9 mouse cellular contexts compared by ENCODE assay signal in genomic region chr8:84947241-84947545, GRCm38 (mm10). TPM values are rescaled to one million over a fixed set of nuclear protein-coding genes. Genes with fewer than 3 reads are reported as not detected.
A peak's percentile ranks its signal among the peaks of the same experiment; 100 is the strongest.
DNase-seq lines count a peak whose midpoint lies in the region; ATAC-seq and TF ChIP-seq lines count a peak whose summit lies in the region.
"Had no signal": no experiment of that assay in that cellular context is flagged by ENCODE, and none has a peak within 500 bp of the region (broad histone marks: within the 10 kb centered on the region; RNA-seq: fewer than 3 reads in every experiment).

No protein-coding gene starts in this region.

- H3K4me3 ChIP-seq in liver, embryonic 11.5 days (ENCODE audit: low read depth, low read length): no peak overlapping the region
- H3K4me3 ChIP-seq in kidney, adult 2 months (ENCODE audit: insufficient read depth, low read depth, low read length): no peak overlapping the region
- peak overlapping the region; percentile 81 for H3K4me3 ChIP-seq in midbrain, embryonic 16.5 days (ENCODE audit: low read depth, low read length)
- H3K4me3 ChIP-seq: megakaryocyte, embryonic 14.5 days had no signal

- H3K27ac ChIP-seq in liver, embryonic 11.5 days (ENCODE audit: low read depth, low read length): no peak overlapping the region
- no peak overlapping the region for H3K27ac ChIP-seq in kidney, adult 2 months (ENCODE audit: insufficient read depth, low read depth, low read length)
- no peak overlapping the region; the same call in 1 of the 2 replicates for H3K27ac ChIP-seq in midbrain, embryonic 16.5 days (ENCODE audit: low read length)

- 0 out of 2 replicates have a peak, but pooled peaks have one; percentile 0 for TF ChIP-seq CTCF in kidney, adult 2 months (conservative IDR thresholded peaks at IDR 0.05; ENCODE audit: insufficient read depth, insufficient read length, low read depth, low read length)

- H3K9me3 ChIP-seq in liver, embryonic 11.5 days (ENCODE audit: control insufficient read depth, low read length): no peaks in the 10 kb centered on the region
- H3K9me3 ChIP-seq in midbrain, embryonic 16.5 days (replicated peaks; ENCODE audit: control insufficient read depth, low read length, poor library complexity, severe bottlenecking): no peaks in the 10 kb centered on the region
- H3K9me3 ChIP-seq: megakaryocyte, embryonic 14.5 days had no signal

- H3K9ac ChIP-seq in liver, embryonic 11.5 days (ENCODE audit: low read depth, low read length): no peak overlapping the region
- peak overlapping the region; percentile 58 for H3K9ac ChIP-seq in midbrain, embryonic 16.5 days (ENCODE audit: low read depth, low read length)

- WGBS in liver, embryonic 11.5 days: 12% methylated on average over 9 of the region's 9 CpGs
- WGBS in kidney, adult 2 months: 12% methylated on average over 9 of the region's 9 CpGs
- 13% methylated on average over 9 of the region's 9 CpGs for WGBS in midbrain, embryonic 16.5 days

- no peaks in the 10 kb centered on the region for H3K36me3 ChIP-seq in liver, embryonic 11.5 days (ENCODE audit: control insufficient read depth, insufficient read depth, low read length)
- H3K36me3 ChIP-seq in kidney, adult 2 months (ENCODE audit: control insufficient read depth, insufficient read depth, low read length): no peaks in the 10 kb centered on the region
- no peaks in the 10 kb centered on the region for H3K36me3 ChIP-seq in midbrain, embryonic 16.5 days (ENCODE audit: control insufficient read depth, insufficient read depth, low read length)

- no peak for ATAC-seq in liver, embryonic 11.5 days (replicated peaks; ENCODE audit: low FRiP score)
- no peak for ATAC-seq in midbrain, embryonic 16.5 days

- peaks cover 78% of the 10 kb centered on the region for H3K27me3 ChIP-seq in liver, embryonic 11.5 days (replicated peaks; ENCODE audit: control insufficient read depth, insufficient read depth, low read length)
- peaks cover 4% of the 10 kb centered on the region for H3K27me3 ChIP-seq in kidney, adult 2 months (replicated peaks; ENCODE audit: control insufficient read depth, insufficient read depth, low read length)
- H3K27me3 ChIP-seq in midbrain, embryonic 16.5 days (ENCODE audit: control insufficient read depth, insufficient read depth, low read depth, low read length): peaks cover 17% of the 10 kb centered on the region

- H3K4me2 ChIP-seq in liver, embryonic 11.5 days: no peak overlapping the region
- H3K4me2 ChIP-seq in midbrain, embryonic 16.5 days (ENCODE audit: low read length): peak overlapping the region; percentile 76

- DNase-seq in liver, embryonic 11.5 days (ENCODE audit: low spot score): peak; percentile 74
- DNase-seq in liver: no peak
- peak; percentile 58 to 66 for DNase-seq in adrenal gland, postnatal 36 days
- peak; percentile 50 for DNase-seq in kidney, adult 2 months
- no peak for DNase-seq in spleen, adult 18-20 months
- DNase-seq in c-Kit-positive CD71-positive TER-119-positive erythroid progenitor cells, embryonic 14.5 days (ENCODE audit: low spot score): no peak
- DNase-seq in gastrocnemius, adult 18-20 months (ENCODE audit: low spot score): no peak

- no peak for TF ChIP-seq POLR2A in kidney, adult 2 months (IDR thresholded peaks at IDR 0.05; ENCODE audit: low read depth, low read length)

- peaks cover 13% of the 10 kb centered on the region for H3K4me1 ChIP-seq in liver, embryonic 11.5 days (replicated peaks; ENCODE audit: control insufficient read depth, insufficient read depth, low read length)
- no peaks in the 10 kb centered on the region for H3K4me1 ChIP-seq in kidney, adult 2 months (ENCODE audit: control insufficient read depth, insufficient read depth, low read length)
- peaks cover 33% of the 10 kb centered on the region for H3K4me1 ChIP-seq in midbrain, embryonic 16.5 days (ENCODE audit: control insufficient read depth, insufficient read depth, low read length)

RNA-seq across cellular contexts. Expression of gene Rtbdn, which starts 0.4 kb away (rescaled TPM):
- 0.22 and 0.49 TPM in 2 replicates for polyA plus RNA-seq in liver, embryonic 11.5 days (2014; fragmentation: Nextera tagmentation; extraction: Ambion mirVana)
- not detected for total RNA-seq in adrenal gland, postnatal 36 days (2021)
- not detected in 2 replicates for polyA plus RNA-seq in kidney, adult 2 months (2012; rRNA removed)
- polyA plus RNA-seq in midbrain, embryonic 16.5 days (2015; fragmentation: Nextera tagmentation; extraction: Ambion mirVana): 2.8 and 3.3 TPM in 2 replicates
- total RNA-seq in gastrocnemius, adult 18-20 months (2021): not detected

RNA-seq across cellular contexts. Expression of gene Mast1, which starts 10.0 kb away (rescaled TPM):
- polyA plus RNA-seq in liver, embryonic 11.5 days (2014; fragmentation: Nextera tagmentation; extraction: Ambion mirVana): 0.14 and 0.29 TPM in 2 replicates
- total RNA-seq in adrenal gland, postnatal 36 days (2021): 1 to 10 TPM; 1.0 to 1.3 TPM
- polyA plus RNA-seq in kidney, adult 2 months (2012; rRNA removed): 0.18 and 0.38 TPM in 2 replicates
- polyA plus RNA-seq in midbrain, embryonic 16.5 days (2015; fragmentation: Nextera tagmentation; extraction: Ambion mirVana): 85.7 and 86.1 TPM in 2 replicates
- under 1 TPM in 1 of 2 experiments, not detected in 1; 0.07 TPM for total RNA-seq in gastrocnemius, adult 18-20 months (2021)

RNA-seq across cellular contexts. Expression of gene Gm49661, which starts 22.0 kb away (rescaled TPM):
- polyA plus RNA-seq in liver, embryonic 11.5 days (2014; fragmentation: Nextera tagmentation; extraction: Ambion mirVana): not detected in 2 replicates
- total RNA-seq in adrenal gland, postnatal 36 days (2021): 1 to 10 TPM in 1 of 2 experiments, not detected in 1; 1.5 TPM
- polyA plus RNA-seq in kidney, adult 2 months (2012; rRNA removed): not detected in 2 replicates
- polyA plus RNA-seq in midbrain, embryonic 16.5 days (2015; fragmentation: Nextera tagmentation; extraction: Ambion mirVana): not detected in 2 replicates
- not detected for total RNA-seq in gastrocnemius, adult 18-20 months (2021)

RNA-seq across cellular contexts. Expression of gene Prdx2, which starts 22.2 kb away (rescaled TPM):
- polyA plus RNA-seq in liver, embryonic 11.5 days (2014; fragmentation: Nextera tagmentation; extraction: Ambion mirVana): 1,398 and 1,409 TPM in 2 replicates
- total RNA-seq in adrenal gland, postnatal 36 days (2021): 100 to 1,000 TPM; 651 to 659 TPM
- polyA plus RNA-seq in kidney, adult 2 months (2012; rRNA removed): 304 and 376 TPM in 2 replicates
- 1,134 and 1,161 TPM in 2 replicates for polyA plus RNA-seq in midbrain, embryonic 16.5 days (2015; fragmentation: Nextera tagmentation; extraction: Ambion mirVana)
- total RNA-seq in gastrocnemius, adult 18-20 months (2021): 100 to 1,000 TPM; 193 to 200 TPM

RNA-seq across cellular contexts. Expression of gene Rnaseh2a, which starts 22.4 kb away (rescaled TPM):
- 195 and 197 TPM in 2 replicates for polyA plus RNA-seq in liver, embryonic 11.5 days (2014; fragmentation: Nextera tagmentation; extraction: Ambion mirVana)
- 100 to 1,000 TPM; 109 to 136 TPM for total RNA-seq in adrenal gland, postnatal 36 days (2021)
- polyA plus RNA-seq in kidney, adult 2 months (2012; rRNA removed): 29.4 and 34.4 TPM in 2 replicates
- 47.9 and 51.3 TPM in 2 replicates for polyA plus RNA-seq in midbrain, embryonic 16.5 days (2015; fragmentation: Nextera tagmentation; extraction: Ambion mirVana)
- 10 to 100 TPM; 21.1 to 21.7 TPM for total RNA-seq in gastrocnemius, adult 18-20 months (2021)

Comparison
In these comparisons a context has a peak if more than half of its experiments do, and no peak if none do; other contexts are left out.
1. DNase-seq: peak in liver, embryonic 11.5 days (single experiment), adrenal gland, postnatal 36 days (2 of 2) and kidney, adult 2 months (single experiment); none in liver (single experiment), spleen, adult 18-20 months (0 of 2), c-Kit-positive CD71-positive TER-119-positive erythroid progenitor cells, embryonic 14.5 days (single experiment) and gastrocnemius, adult 18-20 months (single experiment).
2. RNA of gene Mast1, which starts 10.0 kb away (polyA plus RNA-seq): 85.7 to 86.1 TPM in midbrain, embryonic 16.5 days; 0.18 to 0.38 TPM in kidney, adult 2 months and 0.14 to 0.29 TPM in liver, embryonic 11.5 days; every median in the first group is over 10 times any median in the second.